Mouse (Mus musculus) embryonic facial prominence, embryonic 15.5 days (tissue): Measurements from ENCODE around the gene Poc1b. TPM values are rescaled to one million over a fixed set of nuclear protein-coding genes. Genes with fewer than 3 reads are reported as not detected.

Source experiments
- ATAC-seq: fragments of 200-750 bp; cut with Nextera tagmentation; 2 replicates; pipeline ENCODE4 v1.8.0; 2017; ENCODE audit warnings: low read depth, moderate TSS enrichment; ENCODE audit not compliant: insufficient number of reproducible peaks, low FRiP score, low TSS enrichment
- H3K27ac ChIP-seq: fragments of 300-500 bp; sonication (generic); replicated peaks from 2 replicates; pipeline ENCODE4 v1.5.1; 2015; ENCODE audit warnings: mild to moderate bottlenecking, inconsistent platforms
- H3K27me3 ChIP-seq: fragments of 300-500 bp; sonication (generic); 2 replicates; pipeline ENCODE4 v1.6.1; 2015; ENCODE audit warnings: inconsistent platforms
- H3K36me3 ChIP-seq: fragments of 300-500 bp; sonication (generic); 2 replicates; pipeline ENCODE4 v1.6.1; 2015; ENCODE audit warnings: mild to moderate bottlenecking, inconsistent platforms
- H3K4me1 ChIP-seq: fragments of 300-500 bp; sonication (generic); 2 replicates; pipeline ENCODE4 v1.6.1; 2015; ENCODE audit warnings: inconsistent platforms
- H3K4me2 ChIP-seq: fragments of 300-500 bp; sonication (generic); replicated peaks from 2 replicates; pipeline ENCODE4 v1.6.1; 2015; ENCODE audit warnings: mild to moderate bottlenecking, inconsistent platforms
- H3K4me3 ChIP-seq: fragments of 300-500 bp; sonication (generic); replicated peaks from 2 replicates; pipeline ENCODE4 v1.5.1; 2015; ENCODE audit warnings: mild to moderate bottlenecking, inconsistent platforms
- H3K9ac ChIP-seq: fragments of 300-500 bp; sonication (generic); 2 replicates; pipeline ENCODE4 v1.6.1; 2015; ENCODE audit warnings: inconsistent platforms
- H3K9me3 ChIP-seq: fragments of 300-500 bp; sonication (generic); replicated peaks from 2 replicates; pipeline ENCODE4 v1.6.1; 2016; ENCODE audit warnings: inconsistent platforms
- WGBS: fragments of 180-500 bp; shearing (Covaris S2); methylation state at CpG from one replicate; pipeline ENCODE4 v1.1.7; 2015; 5-methylcytosine and 5-hydroxymethylcytosine counted together
- polyA plus RNA-seq: library from polyadenylated mRNA; unstranded; fragments of >200 nt; fragmentation: Nextera tagmentation; extraction: Ambion mirVana; gene quantifications from 2 replicates; pipeline ENCODE4 v1.2.1, GENCODE M21; 2015

Poc1b gene
- polyA plus RNA-seq, 1 experiment from 2014 or later, result 20.5 TPM

GRCm38 (mm10) chr10:99229031-99229684, 122.3 kb downstream of the Poc1b start:
- Histone ChIP-seq H3K9me3 (no peaks in the 10 kb centered on the region), H3K4me1 (peaks cover 19% of the 10 kb centered on the region), H3K4me2 (peak overlapping the region; percentile 35), H3K4me3 (no peak overlapping the region), H3K9ac (no peak overlapping the region), H3K36me3 (no peaks in the 10 kb centered on the region), H3K27me3 (no peaks in the 10 kb centered on the region), H3K27ac (0 out of 2 replicates have a peak overlapping the region, but pooled peaks have one; percentile 35)
- 10% methylated on average over 16 of the region's 16 CpGs for WGBS
- no peak for ATAC-seq

- 59% methylated on average over 7 of the region's 7 CpGs for WGBS
- Histone ChIP-seq H3K9me3 (no peaks in the 10 kb centered on the region), H3K27me3 (no peaks in the 10 kb centered on the region), H3K4me2 (no peak overlapping the region), H3K36me3 (no peaks in the 10 kb centered on the region), H3K9ac (no peak overlapping the region), H3K4me1 (peaks cover 18% of the 10 kb centered on the region), H3K4me3 (no peak overlapping the region), H3K27ac (no peak overlapping the region)
- ATAC-seq, result no peak
Observed at GRCm38 (mm10) chr10:99232518-99233227, 125.8 kb downstream of the Poc1b start.

GRCm38 (mm10) chr10:99234336-99234735, 127.5 kb downstream of the Poc1b start:
- WGBS, result 87% methylated on average over 8 of the region's 8 CpGs
- H3K36me3 ChIP-seq, result no peaks in the 10 kb centered on the region

GRCm38 (mm10) chr10:99235081-99235480, 128.2 kb downstream of the Poc1b start:
- no peak overlapping the region for H3K9ac ChIP-seq
- H3K4me3 ChIP-seq, result no peak overlapping the region
- 86% methylated on average over 9 of the region's 9 CpGs for WGBS
- peaks cover 5% of the 10 kb centered on the region; the same call in 1 of the 2 replicates for H3K4me1 ChIP-seq
- H3K27ac ChIP-seq, result no peak overlapping the region
- no peaks in the 10 kb centered on the region for H3K9me3 ChIP-seq
- H3K27me3 ChIP-seq, result no peaks in the 10 kb centered on the region
- no peak for ATAC-seq
- no peak overlapping the region for H3K4me2 ChIP-seq
- H3K36me3 ChIP-seq, result no peaks in the 10 kb centered on the region

More at GRCm38 (mm10) chr10:99234336-99234735, 127.5 kb downstream of the Poc1b start:
- no peak overlapping the region for H3K4me2 ChIP-seq
- peaks cover 4% of the 10 kb centered on the region; the same call in 1 of the 2 replicates for H3K4me1 ChIP-seq
- no peak overlapping the region for H3K4me3 ChIP-seq
- H3K27me3 ChIP-seq, result no peaks in the 10 kb centered on the region
- H3K27ac ChIP-seq, result no peak overlapping the region
- no peak overlapping the region for H3K9ac ChIP-seq
- no peak for ATAC-seq
- H3K9me3 ChIP-seq, result no peaks in the 10 kb centered on the region

GRCm38 (mm10) chr10:99237205-99237832, 130.5 kb downstream of the Poc1b start:
- H3K4me1 ChIP-seq, result peaks cover 16% of the 10 kb centered on the region
- no peak overlapping the region for H3K27ac ChIP-seq
- H3K4me2 ChIP-seq, result no peak overlapping the region
- H3K9me3 ChIP-seq, result no peaks in the 10 kb centered on the region
- H3K27me3 ChIP-seq, result no peaks in the 10 kb centered on the region
- H3K4me3 ChIP-seq, result no peak overlapping the region
- H3K9ac ChIP-seq, result no peak overlapping the region
- WGBS, result 65% methylated on average over 11 of the region's 11 CpGs
- ATAC-seq, result no peak
- no peaks in the 10 kb centered on the region for H3K36me3 ChIP-seq

GRCm38 (mm10) chr10:99238537-99238936, 131.7 kb downstream of the Poc1b start:
- no peak overlapping the region for H3K4me3 ChIP-seq
- ATAC-seq, result no peak
- no peak overlapping the region for H3K9ac ChIP-seq
- H3K4me2 ChIP-seq, result no peak overlapping the region
- no peaks in the 10 kb centered on the region for H3K9me3 ChIP-seq
- H3K27ac ChIP-seq, result no peak overlapping the region
- H3K4me1 ChIP-seq, result peaks cover 16% of the 10 kb centered on the region
- H3K36me3 ChIP-seq, result no peaks in the 10 kb centered on the region
- WGBS, result 40% methylated on average over 11 of the region's 11 CpGs
- no peaks in the 10 kb centered on the region for H3K27me3 ChIP-seq

- 77% methylated on average over 7 of the region's 7 CpGs for whole genome bisulfite sequencing
- Histone ChIP-seq H3K9ac (no peak overlapping the region), H3K4me2 (no peak overlapping the region), H3K9me3 (no peaks in the 10 kb centered on the region), H3K27me3 (no peaks in the 10 kb centered on the region), H3K4me1 (peaks cover 22% of the 10 kb centered on the region), H3K36me3 (no peaks in the 10 kb centered on the region), H3K4me3 (no peak overlapping the region), H3K27ac (no peak overlapping the region)
- ATAC-seq, result no peak
Observed at GRCm38 (mm10) chr10:99241284-99241828, 134.5 kb downstream of the Poc1b start.

- Histone ChIP-seq H3K9me3 (no peaks in the 10 kb centered on the region), H3K4me3 (no peak overlapping the region), H3K27me3 (no peaks in the 10 kb centered on the region), H3K27ac (peak overlapping the region; percentile 29), H3K4me2 (no peak overlapping the region), H3K4me1 (peaks cover 22% of the 10 kb centered on the region), H3K9ac (no peak overlapping the region), H3K36me3 (no peaks in the 10 kb centered on the region)
- whole genome bisulfite sequencing, result 57% methylated on average over 16 of the region's 16 CpGs
- 0 out of 2 replicates have a peak, but pooled peaks have one; percentile 34 for ATAC-seq
Observed at GRCm38 (mm10) chr10:99241829-99242711, 135.2 kb downstream of the Poc1b start.

GRCm38 (mm10) chr10:99242721-99243120, 135.9 kb downstream of the Poc1b start:
- Histone ChIP-seq H3K9ac (no peak overlapping the region), H3K4me2 (no peak overlapping the region), H3K36me3 (no peaks in the 10 kb centered on the region), H3K4me3 (no peak overlapping the region), H3K27ac (peak overlapping the region; percentile 29), H3K4me1 (peaks cover 22% of the 10 kb centered on the region), H3K27me3 (no peaks in the 10 kb centered on the region), H3K9me3 (no peaks in the 10 kb centered on the region)
- no peak for ATAC-seq
- WGBS, result 64% methylated on average over 10 of the region's 10 CpGs

- Histone ChIP-seq H3K9ac (no peak overlapping the region), H3K4me1 (peaks cover 22% of the 10 kb centered on the region), H3K27ac (no peak overlapping the region), H3K9me3 (no peaks in the 10 kb centered on the region), H3K4me3 (no peak overlapping the region), H3K4me2 (no peak overlapping the region), H3K36me3 (no peaks in the 10 kb centered on the region), H3K27me3 (no peaks in the 10 kb centered on the region)
- 47% methylated on average over 5 of the region's 5 CpGs for WGBS
- ATAC-seq, result no peak
Observed at GRCm38 (mm10) chr10:99243907-99244489, 137.2 kb downstream of the Poc1b start.
